Mouse (Mus musculus): ENCODE measurements around the gene Sept7. TPM values are rescaled to one million over a fixed set of nuclear protein-coding genes. Genes with fewer than 3 reads are reported as not detected.

The Sept7 gene
- total and polyA plus RNA-seq, 3 experiments: 66.7 to 254 (median 67.0) TPM

DNA sequence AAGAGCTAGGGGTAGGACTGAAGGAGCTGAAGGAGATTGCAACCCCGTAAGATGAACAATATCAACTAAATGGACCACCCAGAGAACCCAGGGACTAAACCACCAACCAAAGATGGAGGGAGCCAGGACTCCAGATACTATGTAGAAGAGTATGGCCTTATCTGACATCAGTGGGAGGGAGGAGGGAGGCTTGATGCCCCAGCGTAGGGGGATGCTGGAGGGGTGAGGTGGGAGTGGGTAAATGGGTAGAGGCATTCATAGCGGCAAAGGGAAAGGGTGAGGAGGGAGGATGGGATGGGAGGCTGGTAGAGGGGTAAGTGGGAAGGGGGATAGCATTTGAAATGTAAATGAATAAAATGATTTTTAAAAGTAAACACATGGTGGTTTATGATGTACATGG is 8.2 kb downstream of the Sept7 start:
- Histone ChIP-seq H3K9me3 (replicated peaks; ENCODE audit: insufficient read depth, low read length) (no peaks in the 10 kb centered on the region), H3K27ac (ENCODE audit: control insufficient read depth, low read depth, low read length) (no peak overlapping the region), H3K27me3 (ENCODE audit: control insufficient read depth in 1 of 2, insufficient read depth in 2 of 2, low read length in 2 of 2) (no peaks in the 10 kb centered on the region), H3K79me2 (ENCODE audit: control insufficient read depth, insufficient read depth, low read length, poor library complexity) (peaks cover 29% of the 10 kb centered on the region), H3K4me1 (ENCODE audit: control insufficient read depth in 1 of 2, insufficient read depth in 2 of 2, low read length in 2 of 2) (peaks cover 0 to 6% of the 10 kb centered on the region in 2 experiments; a peak in 3 of 4 replicates), H3K4me3 (ENCODE audit: control insufficient read depth in 1 of 2, insufficient read depth in 1 of 2, low read depth in 2 of 2, low read length in 2 of 2) (no peak overlapping the region), H3K36me3 (ENCODE audit: control insufficient read depth in 1 of 2, insufficient read depth in 2 of 2, low read length in 2 of 2) (peaks cover 12 to 23% of the 10 kb centered on the region in 2 experiments), H3K9ac (ENCODE audit: control insufficient read depth, low read depth, low read length, poor library complexity, severe bottlenecking) (no peak overlapping the region)
- DNase-seq (ENCODE audit: low read depth, low spot score): no peak
- TF ChIP-seq MYB (IDR thresholded peaks at IDR 0.05; ENCODE audit: low read depth, low read length) (no peak), UBTF (IDR thresholded peaks at IDR 0.05; ENCODE audit: borderline replicate concordance, insufficient read depth, low read depth, low read length) (no peak), ETS1 (IDR thresholded peaks at IDR 0.05; ENCODE audit: low read depth, low read length) (no peak)

DNA sequence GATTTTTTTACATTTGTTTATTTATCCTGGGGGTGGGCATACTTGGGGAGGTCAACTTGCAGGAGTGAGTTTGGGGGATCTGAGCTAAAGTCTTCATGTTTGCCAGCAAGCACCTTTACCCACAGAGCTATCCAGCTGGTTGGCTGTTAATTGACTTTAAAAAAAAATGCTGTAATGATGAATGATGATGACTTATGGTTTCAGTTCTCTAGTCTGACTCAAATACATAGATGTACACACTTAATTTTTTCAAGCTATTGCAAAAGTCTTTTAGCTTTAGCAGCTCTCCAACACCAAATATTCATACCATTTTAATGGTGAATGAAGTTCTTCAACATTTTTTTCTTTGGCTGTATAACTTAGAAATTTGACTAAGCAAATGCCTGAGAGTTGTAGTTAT is 8.7 kb downstream of the Sept7 start:
- Histone ChIP-seq H3K36me3 (ENCODE audit: control insufficient read depth in 1 of 2, insufficient read depth in 2 of 2, low read length in 2 of 2) (peaks cover 15 to 20% of the 10 kb centered on the region in 2 experiments), H3K9ac (ENCODE audit: control insufficient read depth, low read depth, low read length, poor library complexity, severe bottlenecking) (no peak overlapping the region), H3K4me3 (ENCODE audit: control insufficient read depth in 1 of 2, insufficient read depth in 1 of 2, low read depth in 2 of 2, low read length in 2 of 2) (no peak overlapping the region), H3K27me3 (ENCODE audit: control insufficient read depth in 1 of 2, insufficient read depth in 2 of 2, low read length in 2 of 2) (no peaks in the 10 kb centered on the region), H3K9me3 (replicated peaks; ENCODE audit: insufficient read depth, low read length) (no peaks in the 10 kb centered on the region), H3K27ac (ENCODE audit: control insufficient read depth, low read depth, low read length) (no peak overlapping the region), H3K4me1 (ENCODE audit: control insufficient read depth in 1 of 2, insufficient read depth in 2 of 2, low read length in 2 of 2) (peaks cover 0 to 6% of the 10 kb centered on the region in 2 experiments; a peak in 3 of 4 replicates), H3K79me2 (ENCODE audit: control insufficient read depth, insufficient read depth, low read length, poor library complexity) (peaks cover 29% of the 10 kb centered on the region)
- no peak for DNase-seq (ENCODE audit: low read depth, low spot score)
- TF ChIP-seq CHD1 (IDR thresholded peaks at IDR 0.05; ENCODE audit: low read depth, low read length) (no peak), CTCF (IDR thresholded peaks at IDR 0.05 in 2 of 3, conservative IDR thresholded peaks at IDR 0.05 in 1 of 3; ENCODE audit: control insufficient read depth in 1 of 3, insufficient read depth in 1 of 3, low read depth in 2 of 3, low read length in 3 of 3, poor library complexity in 1 of 3, severe bottlenecking in 1 of 3) (no peak), HCFC1 (IDR thresholded peaks at IDR 0.05; ENCODE audit: low read depth, low read length) (no peak), BHLHE40 (IDR thresholded peaks at IDR 0.05; ENCODE audit: borderline replicate concordance, low read depth, low read length) (no peak), ZMIZ1 (IDR thresholded peaks at IDR 0.05; ENCODE audit: low read depth, low read length) (no peak), MXI1 (IDR thresholded peaks at IDR 0.05; ENCODE audit: low read depth, low read length) (no peak), ELF1 (IDR thresholded peaks at IDR 0.05; ENCODE audit: low read depth, low read length) (no peak), ZKSCAN1 (IDR thresholded peaks at IDR 0.05; ENCODE audit: low read depth, low read length) (no peak), MEF2A (IDR thresholded peaks at IDR 0.05; ENCODE audit: extremely low read depth, insufficient replicate concordance, low read depth, low read length, poor library complexity, severe bottlenecking) (no peak), GATA1 (IDR thresholded peaks at IDR 0.05; ENCODE audit: low read depth, low read length) (no peak), RCOR1 (IDR thresholded peaks at IDR 0.05; ENCODE audit: low read depth, low read length) (no peak), EP300 (IDR thresholded peaks at IDR 0.05; ENCODE audit: low read depth in 1 of 2, low read length in 2 of 2) (no peak), POLR2AphosphoS2 (IDR thresholded peaks at IDR 0.05; ENCODE audit: low read length) (no peak), TCF12 (IDR thresholded peaks at IDR 0.05; ENCODE audit: low read depth, low read length) (no peak), USF1 (IDR thresholded peaks at IDR 0.05; ENCODE audit: low read depth, low read length) (no peak), MAX (IDR thresholded peaks at IDR 0.05; ENCODE audit: low read length) (no peak), POLR2A (IDR thresholded peaks at IDR 0.05; ENCODE audit: control insufficient read depth in 1 of 2, insufficient read depth in 1 of 2, low read depth in 1 of 2, low read length in 2 of 2, poor library complexity in 1 of 2) (no peak), CHD2 (IDR thresholded peaks at IDR 0.05; ENCODE audit: low read length) (no peak), MYC (IDR thresholded peaks at IDR 0.05; ENCODE audit: low read depth, low read length) (no peak)

All from MEL (cell line).